Mouse (Mus musculus) gastrocnemius, postnatal 25 days (tissue): Measurements from ENCODE around the gene Tcirg1. TPM values are rescaled to one million over a fixed set of nuclear protein-coding genes. Genes with fewer than 3 reads are reported as not detected.

Source experiments
- DNase-seq: peaks from one replicate; pipeline ENCODE4 v3.0.0; 2022
- total RNA-seq, 2 experiments: library from RNA; stranded (reverse); gene quantifications; 1 replicate in 1 of 2; 2 replicates in 1 of 2; pipeline ENCODE4 v1.2.3; 2021

The Tcirg1 gene
- total RNA-seq, 2 experiments from 2014 or later, result 5.2 to 7.0 TPM

- DNase-seq, result peak; percentile 95
Observed at GRCm38 (mm10) chr19:3851502-3851962, 55.4 kb downstream of the Tcirg1 start, which contains the start of gene Chka. Chka (plus strand) TSS chr19:3851773.

DNA sequence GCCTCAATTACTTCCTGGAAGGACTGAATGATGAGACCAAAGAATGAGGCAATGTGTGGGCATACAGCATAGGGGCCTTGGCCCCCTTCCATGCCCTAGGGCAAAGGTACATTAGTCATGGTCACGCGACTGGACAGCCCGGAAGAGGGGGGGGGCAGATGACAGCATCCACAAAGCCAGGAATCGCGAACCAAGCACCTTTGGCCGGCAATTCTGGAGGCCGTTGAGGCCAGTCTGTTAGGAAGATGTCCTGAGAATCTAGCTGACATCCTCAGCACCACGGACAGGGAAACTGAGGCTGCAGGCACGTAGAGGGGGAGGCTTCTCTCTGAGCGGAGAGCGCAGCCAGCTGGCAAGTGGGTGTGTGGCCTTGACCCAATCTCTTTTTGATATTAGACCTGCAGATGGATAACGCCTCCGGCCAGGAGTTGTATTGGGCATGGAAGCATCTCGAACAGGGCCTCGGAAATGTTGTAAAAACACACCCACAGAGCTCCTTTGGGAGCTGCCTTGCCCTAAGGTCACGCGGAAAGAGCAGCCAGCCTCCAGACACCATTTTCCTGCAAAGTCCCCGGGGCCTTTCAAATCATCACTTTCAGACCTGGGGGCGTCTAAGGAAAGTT lies 56.0 kb downstream of the Tcirg1 start:
- peak; percentile 27 for DNase-seq

DNA sequence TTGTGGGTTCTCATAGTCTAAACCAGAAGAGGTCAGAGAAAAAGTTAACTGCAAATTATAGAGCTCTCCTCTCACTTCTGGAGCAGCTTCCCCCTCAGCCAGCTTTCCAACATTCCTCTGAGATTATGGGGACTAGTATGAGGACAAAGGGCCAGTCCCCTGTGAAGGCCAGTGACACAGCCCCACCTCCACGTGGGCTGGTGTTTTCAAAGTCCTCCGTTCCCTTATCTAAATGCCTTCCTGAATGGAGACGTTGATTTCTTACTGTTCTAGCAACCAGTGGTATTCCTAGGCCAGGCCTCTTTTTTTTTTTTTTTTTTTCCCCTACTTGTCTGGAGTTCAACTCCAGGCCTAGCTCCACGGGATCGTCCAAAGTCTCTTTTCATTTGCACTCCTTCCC lies 56.9 kb downstream of the Tcirg1 start:
- DNase-seq, result no peak

- no peak for DNase-seq
Observed at GRCm38 (mm10) chr19:3849251-3849650, 57.7 kb downstream of the Tcirg1 start.

DNA sequence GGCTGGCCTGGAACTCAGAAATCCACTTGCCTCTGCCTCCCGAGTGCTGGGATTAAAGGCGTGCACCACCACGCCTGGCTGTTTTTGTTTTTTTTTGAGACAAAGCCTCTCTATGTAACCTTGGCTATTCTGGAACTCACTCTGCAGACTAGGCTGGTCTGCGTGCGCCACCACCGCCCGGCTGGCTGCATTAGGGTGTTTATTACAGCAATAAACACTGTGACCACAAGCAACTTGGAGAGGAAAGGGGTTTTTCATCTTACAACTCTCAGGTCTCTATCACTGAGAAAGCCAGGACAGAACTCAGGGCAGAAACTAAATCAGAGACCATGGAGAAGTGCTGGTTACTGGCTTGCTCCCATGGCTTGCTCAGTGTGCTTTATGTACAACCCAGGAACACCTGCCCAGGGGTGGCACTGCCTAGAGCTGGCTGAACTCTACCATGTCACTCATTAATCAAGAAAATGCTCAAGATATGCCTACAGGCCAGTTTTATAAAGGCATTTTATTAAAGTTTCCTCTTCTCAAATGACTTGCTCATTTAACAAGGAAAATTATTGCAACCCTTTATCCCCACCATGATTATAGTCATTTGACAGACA lies 58.6 kb downstream of the Tcirg1 start:
- DNase-seq, result no peak

DNA sequence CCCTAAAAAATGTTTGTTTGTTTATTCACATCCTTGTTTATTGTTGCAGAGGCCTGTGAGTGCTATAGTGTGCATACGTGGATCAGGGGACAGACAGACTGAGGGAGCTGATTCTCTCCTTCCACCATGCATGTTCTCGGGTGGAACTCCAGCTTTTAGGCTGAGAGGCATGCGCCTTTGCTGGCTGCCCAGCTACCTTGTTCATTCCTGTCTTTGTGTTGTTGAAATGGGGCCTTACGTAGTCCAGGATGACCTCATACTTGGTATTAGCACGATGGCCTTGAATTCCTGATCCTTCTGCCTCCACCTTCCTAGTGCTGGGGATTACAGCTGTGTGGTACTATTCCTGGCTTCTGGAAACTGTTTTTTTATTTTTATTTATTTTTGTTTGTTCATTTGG lies 59.2 kb downstream of the Tcirg1 start:
- no peak for DNase-seq

DNA sequence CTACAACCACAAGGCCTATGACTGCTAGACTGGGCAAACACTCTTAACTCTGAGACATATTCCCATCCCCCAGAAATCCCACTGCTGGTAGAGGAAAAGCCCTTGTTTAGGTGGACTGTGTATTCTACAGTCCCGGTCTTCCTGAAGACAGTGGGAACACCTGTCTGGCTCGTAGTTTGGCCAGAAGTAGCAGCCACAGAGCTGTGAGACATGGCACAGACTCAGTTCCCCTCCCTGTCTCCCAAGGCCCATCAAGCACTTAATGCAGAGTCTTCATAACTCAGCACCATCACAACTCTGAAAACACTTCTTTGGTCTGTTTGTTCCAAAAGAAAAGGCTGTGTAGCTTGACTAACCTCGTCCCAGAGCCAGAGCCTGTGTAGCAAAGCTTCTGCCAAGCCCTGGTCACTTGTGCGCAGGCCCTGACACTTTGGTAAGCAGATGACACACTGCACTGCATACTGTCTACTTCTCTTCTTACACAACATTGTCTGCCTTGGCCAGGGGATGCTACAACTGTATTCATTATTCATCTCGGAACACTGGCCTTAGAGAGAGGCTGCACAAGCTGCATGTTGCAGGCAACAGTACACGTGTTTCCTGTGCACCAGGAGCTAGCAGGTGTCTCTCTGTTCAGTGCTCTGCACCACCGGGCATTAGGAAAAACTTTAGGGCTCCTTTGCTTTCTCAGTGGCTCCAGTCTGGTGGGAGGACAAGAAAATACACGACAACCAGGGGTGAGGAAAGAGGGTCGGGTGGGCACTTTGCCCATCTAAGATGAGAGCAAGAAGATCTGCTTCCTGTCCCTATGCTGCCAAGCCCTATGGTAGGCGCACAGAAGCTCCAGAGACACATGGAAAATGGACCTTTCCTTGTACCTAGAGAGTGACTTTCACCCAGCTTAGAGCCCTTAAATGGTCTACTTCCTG lies 60.0 kb downstream of the Tcirg1 start:
- no peak for DNase-seq

Other genes with a start within 250 kb of the Tcirg1 start
- gene Lrp5, start 220.6 kb downstream of the Tcirg1 start, total RNA-seq, result 10 to 100 TPM; 24.6 to 28.2 TPM
- gene 1810055G02Rik, start 198.8 kb downstream of the Tcirg1 start, total RNA-seq, result 10 to 100 TPM; 10.8 to 12.6 TPM
- gene Kmt5b, start 139.7 kb downstream of the Tcirg1 start, total RNA-seq, result 10 to 100 TPM; 19.1 to 20.2 TPM
- 1 to 10 TPM; 1.8 to 2.3 TPM for gene Chka, start 55.4 kb downstream of the Tcirg1 start, total RNA-seq
- gene Ndufs8, start 5.6 kb upstream of the Tcirg1 start, total RNA-seq, result 100 to 1,000 TPM; 260 to 277 TPM
- 1 to 10 TPM; 1.4 to 1.7 TPM for gene Aldh3b1, start 22.7 kb upstream of the Tcirg1 start, total RNA-seq
- 10 to 100 TPM in 1 of 2 experiments, 1 to 10 TPM in 1; 8.4 to 10.2 TPM for gene Unc93b1, start 28.1 kb upstream of the Tcirg1 start, total RNA-seq
- not detected for gene Aldh3b3, start 51.5 kb upstream of the Tcirg1 start, total RNA-seq
- gene Aldh3b2, start 65.2 kb upstream of the Tcirg1 start, total RNA-seq, result 1 to 10 TPM in 1 of 2 experiments, not detected in 1; 1.0 TPM
- gene Acy3, start 79.4 kb upstream of the Tcirg1 start, total RNA-seq, result 1 to 10 TPM; 1.7 to 2.7 TPM
- not detected for gene Tbx10, start 85.6 kb upstream of the Tcirg1 start, total RNA-seq
- 10 to 100 TPM; 21.5 to 23.1 TPM for gene Nudt8, start 93.4 kb upstream of the Tcirg1 start, total RNA-seq
- gene Gm49405, start 93.5 kb upstream of the Tcirg1 start, total RNA-seq, result under 1 TPM; 0.31 to 0.35 TPM
- gene Doc2g, start 96.2 kb upstream of the Tcirg1 start, total RNA-seq, result under 1 TPM; 0.69 to 0.75 TPM
- gene Ndufv1, start 105.7 kb upstream of the Tcirg1 start, total RNA-seq, result 100 to 1,000 TPM; 412 to 474 TPM
- 100 to 1,000 TPM; 344 to 356 TPM for gene Gstp1, start 130.9 kb upstream of the Tcirg1 start, total RNA-seq
- 100 to 1,000 TPM; 118 to 133 TPM for gene Gstp2, start 138.9 kb upstream of the Tcirg1 start, total RNA-seq
- gene Gstp3, start 152.4 kb upstream of the Tcirg1 start, total RNA-seq, result not detected
- gene Cabp2, start 174.4 kb upstream of the Tcirg1 start, total RNA-seq, result not detected
- 10 to 100 TPM; 17.8 to 23.4 TPM for gene Cdk2ap2, start 190.0 kb upstream of the Tcirg1 start, total RNA-seq
- gene Pitpnm1, start 192.9 kb upstream of the Tcirg1 start, total RNA-seq, result 1 to 10 TPM; 2.8 to 5.7 TPM
- 10 to 100 TPM; 58.2 to 68.5 TPM for gene Aip, start 218.7 kb upstream of the Tcirg1 start, total RNA-seq
- not detected for gene Gpr152, start 232.7 kb upstream of the Tcirg1 start, total RNA-seq
- not detected for gene Cabp4, start 236.9 kb upstream of the Tcirg1 start, total RNA-seq
- 10 to 100 TPM; 15.9 to 24.1 TPM for gene Coro1b, start 241.5 kb upstream of the Tcirg1 start, total RNA-seq
- under 1 TPM in 1 of 2 experiments, not detected in 1; 0.35 TPM for gene Ptprcap, start 246.5 kb upstream of the Tcirg1 start, total RNA-seq